Mouse (Mus musculus) brain, embryonic 18.5 days (tissue): ENCODE data around the gene Ms4a4c.
"Not testable (repeated sequence)": the region's sequence is repeated elsewhere in the genome, so short reads cannot be mapped to it uniquely, and the experiment has no call there.

Experiments
- DNase-seq: peaks from one replicate; pipeline ENCODE4 v3.0.0-alpha.2; 2012; ENCODE audit warnings: low read depth, low spot score

Gene Ms4a4c

DNA sequence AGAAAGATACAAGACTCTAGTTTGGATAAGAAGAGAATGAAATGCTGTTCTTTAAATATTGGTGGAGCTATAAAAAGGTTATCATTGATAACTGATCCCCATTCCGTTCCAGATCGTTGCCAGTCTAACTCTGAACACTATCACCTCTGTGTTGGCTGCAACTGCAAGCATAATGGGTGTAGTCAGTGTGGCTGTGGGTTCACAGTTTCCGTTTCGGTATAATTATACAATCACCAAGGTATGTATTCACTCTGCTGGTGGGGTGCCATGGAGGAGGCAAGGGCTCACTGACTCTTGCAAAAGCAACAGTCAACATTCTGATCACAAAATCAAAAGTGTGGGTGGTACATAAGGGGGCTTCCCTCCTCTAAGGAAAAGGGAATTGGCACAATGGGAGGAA lies 54.5 kb downstream of the Ms4a4c start:
- DNase-seq, result not testable (repeated sequence)

DNA sequence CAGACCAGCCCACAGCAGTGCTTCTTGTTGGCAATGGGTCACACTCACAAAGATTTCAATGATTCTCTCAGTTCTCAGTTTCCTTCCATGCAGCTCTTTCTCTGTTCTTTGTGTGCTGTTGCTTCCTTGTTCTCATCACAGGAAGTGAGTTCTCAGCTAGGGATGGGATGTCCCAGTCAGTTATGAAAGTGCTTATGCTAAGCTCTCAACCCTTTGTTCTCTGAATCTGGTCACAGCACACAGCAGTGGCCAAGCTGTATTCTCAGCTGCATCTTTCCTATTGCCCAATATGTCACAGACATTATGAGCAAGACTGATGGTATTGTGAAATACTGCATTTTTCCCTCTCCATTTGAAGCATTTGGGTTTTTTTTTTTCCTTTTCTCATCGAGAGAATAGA lies 60.2 kb downstream of the Ms4a4c start:
- DNase-seq, result not testable (repeated sequence)

DNA sequence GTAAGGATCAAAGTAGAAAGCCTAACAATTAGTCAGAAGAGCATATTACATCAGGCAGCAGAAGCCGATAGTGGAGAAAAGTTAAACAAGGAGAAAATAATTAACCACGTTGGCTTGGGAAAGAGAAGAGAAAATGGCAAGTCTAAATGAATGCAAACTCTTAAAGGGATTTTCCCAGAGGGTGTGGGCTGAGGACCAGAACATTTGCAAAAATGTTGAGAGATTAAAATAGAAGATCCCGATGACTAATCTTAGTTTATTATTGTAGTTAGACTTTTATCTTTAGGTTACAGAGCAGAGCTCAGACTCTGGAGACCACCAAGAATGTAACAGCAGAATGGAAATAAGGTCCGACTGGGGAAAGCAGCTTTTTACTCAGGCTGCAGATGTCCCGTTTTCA lies 61.9 kb downstream of the Ms4a4c start:
- no peak for DNase-seq

DNA sequence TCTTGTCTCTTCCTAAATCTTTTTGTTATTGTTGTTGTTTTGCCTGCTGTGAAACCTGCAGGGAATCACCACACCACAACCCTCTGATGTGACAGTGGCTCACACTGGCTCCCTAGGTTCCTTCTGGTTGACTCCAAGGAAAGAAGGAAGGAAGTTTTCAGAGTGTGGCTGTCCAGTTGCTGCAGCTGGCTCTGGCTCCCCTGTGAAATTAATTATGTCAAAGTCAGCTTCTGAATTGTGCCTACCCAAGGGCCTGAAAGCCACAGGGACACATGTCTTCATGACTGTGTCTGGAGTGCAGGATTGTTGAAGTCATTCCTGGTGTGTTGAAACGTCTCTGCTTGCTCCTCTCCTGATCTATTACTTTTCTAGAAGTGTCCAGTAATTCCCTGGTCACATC lies 63.8 kb downstream of the Ms4a4c start:
- not testable (repeated sequence) for DNase-seq

DNA sequence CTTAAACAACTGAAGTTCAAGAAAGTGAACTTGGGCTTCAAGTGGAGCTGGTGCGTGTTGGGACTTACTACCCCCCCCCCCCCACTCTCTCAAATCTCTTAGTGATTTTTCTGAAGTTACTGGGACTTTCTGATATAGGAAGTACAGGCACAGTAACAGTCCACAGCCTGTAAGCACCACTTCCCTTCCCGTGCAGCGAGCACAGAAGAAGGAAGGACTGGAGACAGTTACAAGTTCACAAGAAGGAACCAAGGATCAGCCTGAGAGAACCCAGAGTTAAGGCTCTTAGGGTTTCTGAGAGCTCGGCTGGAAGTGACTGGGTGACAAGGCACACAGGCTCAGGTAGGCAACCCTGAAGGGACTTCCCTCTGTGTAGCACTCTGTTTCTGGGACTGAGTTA lies 64.6 kb downstream of the Ms4a4c start, which contains the start of gene Ms4a6c:
Ms4a6c (plus strand) TSS at position 152 of the 400 bp plus-strand sequence.
- DNase-seq, result not testable (repeated sequence)
